Mouse (Mus musculus) CH12.LX (cell line): ENCODE measurements around the gene Mta1.

Experiments used
- POLR2A ChIP-seq: IDR thresholded peaks from 2 replicates; pipeline ENCODE4 v1.6.1; 2011; ENCODE audit warnings: low read depth, mild to moderate bottlenecking, improper control_type of control experiment, low read length
- ZNF384 ChIP-seq: IDR thresholded peaks from 2 replicates; pipeline ENCODE4 v1.6.1; 2012; ENCODE audit warnings: low read depth, low read length, improper control_type of control experiment, inconsistent platforms

GRCm38 (mm10) chr12:113060178-113060577 is 37.9 kb upstream of the Mta1 start:
- TF ChIP-seq POLR2A (no peak), ZNF384 (no peak)
